Mouse (Mus musculus) retina, adult 2 months (tissue): ENCODE data around the gene Ormdl2.

Source experiments
- DNase-seq: peaks from one replicate; pipeline ENCODE4 v3.0.0-alpha.2; 2012; ENCODE audit warnings: low read depth, low spot score

Ormdl2 gene

DNA sequence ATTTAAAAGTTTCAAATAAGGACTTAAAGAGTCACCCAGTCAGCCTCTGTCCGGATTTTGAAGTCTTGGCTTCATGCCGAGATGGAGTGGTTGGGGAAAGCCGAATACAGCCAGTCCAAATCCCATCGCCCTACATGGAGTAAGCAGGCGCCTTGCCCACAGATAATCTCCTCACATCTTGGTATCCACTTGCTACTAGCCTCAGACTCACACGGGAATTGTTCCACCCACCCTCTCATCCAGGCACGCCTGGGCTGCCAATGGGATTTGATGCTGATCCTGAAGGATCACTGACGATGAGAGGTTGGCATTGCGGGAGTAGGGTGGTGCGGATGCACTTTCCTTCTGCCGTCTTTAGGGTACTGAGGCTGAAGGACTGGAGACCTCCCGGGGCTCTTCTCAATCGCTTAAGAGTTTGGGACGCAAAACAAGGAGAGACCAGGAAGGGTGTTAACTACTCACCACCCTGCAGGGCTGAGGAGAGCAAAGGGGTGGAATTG is 17.6 kb downstream of the Ormdl2 start, which contains the start of gene Dnajc14:
Gene Dnajc14 (plus strand): TSS at position 292 of the 500 bp plus-strand sequence.
- peak; percentile 33 for DNase-seq

DNA sequence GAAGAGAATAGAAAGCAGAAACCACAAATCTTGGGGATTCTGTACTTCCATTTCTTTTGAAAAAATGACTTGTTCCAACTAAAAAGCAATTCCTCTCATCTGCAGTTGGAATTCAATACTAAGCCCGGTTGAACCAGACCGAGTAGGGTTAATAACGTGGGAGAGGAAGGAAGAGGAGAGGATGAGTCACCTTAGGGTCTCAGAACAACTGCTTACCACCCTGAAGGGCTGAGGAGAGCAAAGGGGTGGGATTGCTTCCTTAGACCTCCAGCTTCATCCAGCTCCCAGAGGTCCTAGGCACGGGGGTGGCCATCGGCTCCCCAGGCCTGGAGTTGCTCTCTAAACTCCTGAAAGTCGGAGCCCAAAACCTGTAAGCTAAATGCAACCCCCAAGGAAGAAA is 18.1 kb downstream of the Ormdl2 start:
- DNase-seq: no peak

DNA sequence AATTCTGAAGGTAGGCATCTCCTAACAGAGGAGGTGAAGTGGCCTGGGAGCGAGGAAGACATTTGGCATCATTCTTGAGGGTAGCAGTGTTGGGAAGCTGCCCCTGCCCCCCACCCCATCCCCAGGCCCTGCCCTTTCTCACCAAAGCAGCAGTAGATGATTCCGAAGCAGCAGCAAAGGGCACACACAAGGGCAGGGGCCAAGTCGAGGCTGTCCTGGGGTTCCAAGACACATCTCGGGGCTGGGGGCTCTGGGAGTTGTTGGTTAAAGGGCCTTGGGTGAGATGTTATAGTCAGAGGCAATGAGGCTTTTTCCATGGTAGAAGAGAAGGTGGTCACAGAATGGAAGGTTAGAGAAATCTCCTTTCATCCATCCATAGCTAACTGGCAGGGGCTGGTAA is 18.5 kb downstream of the Ormdl2 start:
- no peak for DNase-seq

DNA sequence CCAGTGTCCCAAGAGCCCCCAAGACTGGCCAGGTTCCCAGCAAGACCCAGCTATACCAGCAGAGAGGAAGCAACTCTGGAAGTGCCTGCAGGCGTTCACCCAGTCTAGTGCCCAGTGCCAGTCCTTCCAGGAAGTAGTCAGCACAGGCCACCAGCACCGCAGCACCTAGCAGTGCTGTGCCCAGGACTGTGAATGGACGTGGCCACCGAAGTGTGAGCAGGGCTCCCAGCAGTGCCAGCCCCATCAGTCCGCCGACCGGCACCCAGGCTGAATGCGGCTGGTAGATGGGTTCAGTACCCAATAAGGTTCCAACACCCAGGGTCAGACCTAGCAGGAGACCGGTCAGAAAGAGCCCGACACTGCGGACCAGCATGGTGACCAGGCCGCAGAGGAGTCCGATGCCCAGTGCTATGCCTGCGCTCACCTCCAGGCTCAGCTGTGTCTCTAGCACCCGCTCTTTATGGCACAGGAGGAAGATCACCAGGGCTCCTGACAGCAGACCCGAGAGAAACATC is 19.4 kb downstream of the Ormdl2 start:
- no peak for DNase-seq

DNA sequence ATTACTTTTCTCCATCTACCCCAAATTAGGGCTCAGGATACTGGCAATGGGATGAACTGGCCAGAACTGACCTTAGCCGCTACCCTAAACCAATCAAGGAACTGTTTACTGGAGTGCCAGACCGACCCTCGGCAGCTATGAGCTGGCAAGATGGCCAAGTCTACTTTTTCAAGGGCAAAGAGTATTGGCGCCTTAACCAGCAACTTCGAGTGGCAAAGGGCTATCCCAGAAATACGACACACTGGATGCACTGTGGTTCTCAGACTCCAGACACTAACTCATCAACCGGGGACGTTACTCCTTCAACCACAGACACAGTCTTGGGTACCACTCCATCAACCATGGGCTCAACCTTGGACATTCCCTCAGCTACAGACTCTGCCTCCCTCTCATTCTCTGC is 22.8 kb downstream of the Ormdl2 start:
- no peak for DNase-seq

- DNase-seq: no peak
These were observed 25.9 kb downstream of the Ormdl2 start for GRCm38 (mm10) chr10:128795581-128795980.

GRCm38 (mm10) chr10:128794391-128794790 is 27.1 kb downstream of the Ormdl2 start:
- DNase-seq: no peak

- DNase-seq: no peak
These were observed 28.2 kb downstream of the Ormdl2 start for GRCm38 (mm10) chr10:128793258-128793657.

GRCm38 (mm10) chr10:128792041-128792440 is 29.4 kb downstream of the Ormdl2 start:
- DNase-seq: no peak

- no peak for DNase-seq
These were observed 30.9 kb downstream of the Ormdl2 start, which contains the start of gene Mmp19 for GRCm38 (mm10) chr10:128790398-128791124. Mmp19 (plus strand) TSS chr10:128790910.

DNA sequence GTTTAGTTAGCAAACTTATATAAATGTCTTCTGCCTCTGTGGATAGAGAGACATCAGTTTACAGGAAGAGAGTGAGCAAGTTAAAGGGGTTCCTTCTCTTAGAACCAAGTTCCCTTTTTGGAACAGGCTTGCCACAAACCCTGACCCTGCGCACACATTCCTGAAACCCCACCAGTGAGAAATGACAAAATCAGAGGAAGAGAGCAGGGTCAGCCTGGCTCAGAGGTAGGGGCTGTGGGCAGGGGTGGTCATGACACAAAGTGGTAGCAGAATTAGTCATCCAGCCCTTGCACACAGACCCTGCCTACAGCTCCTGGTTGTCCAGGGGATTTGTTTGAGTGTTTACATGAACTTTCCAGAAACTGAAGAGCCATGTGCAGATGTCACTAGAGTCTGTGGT is 41.2 kb downstream of the Ormdl2 start:
- no peak for DNase-seq

DNA sequence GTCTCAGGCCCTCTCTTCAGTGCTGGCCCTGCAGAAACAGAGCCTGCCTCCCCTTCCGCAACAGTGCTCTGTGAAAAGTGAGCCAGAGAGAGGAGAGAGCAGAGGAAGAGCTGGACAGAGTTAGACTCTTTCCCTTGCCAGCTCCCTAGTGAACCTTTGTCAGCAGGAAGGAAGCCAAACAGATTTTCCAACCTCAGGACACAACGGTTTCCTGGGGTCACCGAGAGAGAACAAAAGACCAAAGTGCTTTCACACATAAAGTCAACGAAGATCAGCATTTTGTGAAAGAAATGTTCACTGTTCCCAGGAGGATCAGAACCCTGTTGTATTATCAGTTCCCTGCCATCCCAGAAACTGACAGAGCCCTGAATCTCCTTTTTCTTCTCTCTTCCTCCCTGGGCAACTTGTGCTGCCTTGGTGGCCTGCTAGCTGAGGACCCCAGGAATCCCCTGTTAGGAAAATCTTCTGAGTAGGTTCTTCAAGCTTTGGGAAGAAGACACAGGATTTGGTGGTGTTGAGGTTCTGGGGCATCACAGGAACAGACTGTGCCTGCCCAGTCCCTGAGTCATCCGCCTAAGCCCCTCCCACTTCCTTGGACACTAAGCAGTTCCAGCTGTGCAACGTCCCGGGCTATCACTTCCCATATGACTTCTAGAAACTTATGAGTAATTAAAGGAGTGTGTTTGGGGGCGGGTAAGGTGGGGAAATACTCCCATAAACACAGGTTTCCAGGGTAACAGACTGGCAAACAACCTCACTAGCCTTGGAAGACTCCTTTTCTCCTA is 42.2 kb downstream of the Ormdl2 start:
- DNase-seq: no peak

DNA sequence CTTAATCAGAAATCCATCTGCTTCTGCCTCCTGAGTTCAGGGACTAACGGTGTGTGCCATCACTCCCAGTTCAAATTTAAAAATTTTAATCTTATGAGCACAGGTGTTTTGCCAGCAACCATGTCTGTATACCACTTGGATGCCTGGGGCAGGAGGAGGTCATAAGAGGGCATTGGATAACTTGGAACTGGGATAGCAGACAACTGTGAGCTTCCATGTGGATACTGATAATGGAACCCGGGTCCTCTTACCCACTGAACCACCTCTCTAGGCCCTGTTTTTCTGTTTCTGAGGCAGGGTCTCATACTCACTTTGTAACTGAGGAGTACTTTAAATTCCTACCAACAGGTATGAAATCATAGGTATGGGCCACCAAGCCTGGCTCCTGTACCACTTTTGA is 43.0 kb downstream of the Ormdl2 start:
- DNase-seq: no peak

DNA sequence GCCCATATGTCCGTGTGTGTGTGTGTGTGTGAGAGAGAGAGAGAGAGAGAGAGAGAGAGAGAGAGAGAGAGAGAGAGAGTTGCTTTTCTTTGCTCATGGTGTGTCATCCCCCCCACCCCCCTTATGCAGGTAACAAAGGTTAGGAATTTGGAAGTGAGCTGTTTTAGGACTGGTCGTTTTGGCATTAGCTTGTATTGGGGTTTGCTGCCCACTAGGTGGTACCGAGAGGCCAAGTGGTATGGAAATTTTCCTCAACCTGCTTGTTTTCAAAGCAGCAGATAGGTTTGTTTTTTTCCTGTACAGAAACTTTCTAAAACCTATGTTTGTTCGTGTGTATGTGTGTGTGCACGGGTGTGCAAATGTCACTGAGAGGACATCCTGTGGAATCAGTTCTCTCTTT is 47.8 kb downstream of the Ormdl2 start:
- no peak for DNase-seq

DNA sequence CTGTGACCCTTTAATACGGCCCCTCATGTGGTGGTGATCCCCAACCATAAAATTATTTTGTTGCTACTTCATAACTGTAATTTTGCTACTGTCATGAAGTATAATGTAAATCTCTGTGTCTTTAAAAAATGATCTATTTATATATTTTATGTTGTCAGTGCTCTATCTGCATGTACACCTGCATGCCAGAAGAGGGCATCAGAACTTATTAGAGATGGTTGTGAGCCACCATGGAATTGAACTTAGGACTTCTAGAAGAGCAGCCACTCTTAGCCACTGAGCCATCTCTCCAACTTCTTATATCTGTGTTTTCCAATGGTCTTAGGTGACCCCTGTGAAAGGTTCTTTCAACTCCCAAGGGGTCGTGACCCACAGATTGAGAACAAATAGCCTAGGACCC is 48.5 kb downstream of the Ormdl2 start:
- no peak for DNase-seq
